Comparison of ENCODE assay signal across 10 mouse cellular contexts in genomic region chr19:42638604-42639481, GRCm38 (mm10). TPM values are rescaled to one million over a fixed set of nuclear protein-coding genes. Genes with fewer than 3 reads are reported as not detected.
DNase-seq lines count a peak whose midpoint lies in the region; ATAC-seq and TF ChIP-seq lines count a peak whose summit lies in the region.
"Had no signal": no experiment of that assay in that cellular context is flagged by ENCODE, and none has a peak within 500 bp of the region (broad histone marks: within the 10 kb centered on the region; RNA-seq: fewer than 3 reads in every experiment).

No protein-coding gene starts in this region.

- H3K4me1 ChIP-seq in heart, adult 2 months (ENCODE audit: control insufficient read depth, insufficient read depth, low read length), result peaks cover 3% of the 10 kb centered on the region
- no peaks in the 10 kb centered on the region; the same call in 1 of the 2 replicates for H3K4me1 ChIP-seq in heart, embryonic 11.5 days (ENCODE audit: control insufficient read depth, insufficient read depth, low read length)
- peaks cover 16% of the 10 kb centered on the region for H3K4me1 ChIP-seq in limb, embryonic 13.5 days
- H3K4me1 ChIP-seq in midbrain, embryonic 15.5 days, result no peaks in the 10 kb centered on the region
- H3K4me1 ChIP-seq: embryonic facial prominence, embryonic 15.5 days had no signal

- no peak for TF ChIP-seq POLR2A in heart, adult 2 months (IDR thresholded peaks at IDR 0.05; ENCODE audit: insufficient read depth, low read depth, low read length)

- WGBS in heart, adult 2 months, result 32% methylated on average over 8 of the region's 8 CpGs
- 54% methylated on average over 8 of the region's 8 CpGs for WGBS in heart, embryonic 11.5 days (ENCODE audit: insufficient replicate concordance)
- WGBS in limb, embryonic 13.5 days, result 20% methylated on average over 8 of the region's 8 CpGs
- 64% methylated on average over 8 of the region's 8 CpGs for WGBS in midbrain, embryonic 15.5 days

- no peak overlapping the region for H3K4me3 ChIP-seq in heart, adult 2 months
- no peak overlapping the region for H3K4me3 ChIP-seq in heart, embryonic 11.5 days (ENCODE audit: low read depth, low read length)
- H3K4me3 ChIP-seq in limb, embryonic 13.5 days, result no peak overlapping the region
- no peak overlapping the region for H3K4me3 ChIP-seq in midbrain, embryonic 15.5 days
- H3K4me3 ChIP-seq: embryonic facial prominence, embryonic 15.5 days had no signal

- no peak overlapping the region for H3K9ac ChIP-seq in heart, adult 2 months (ENCODE audit: low read depth, low read length)
- H3K9ac ChIP-seq in heart, embryonic 11.5 days (ENCODE audit: low read depth, low read length), result no peak overlapping the region
- no peak overlapping the region for H3K9ac ChIP-seq in limb, embryonic 13.5 days
- no peak overlapping the region for H3K9ac ChIP-seq in midbrain, embryonic 15.5 days
- H3K9ac ChIP-seq: embryonic facial prominence, embryonic 15.5 days had no signal

- no peaks in the 10 kb centered on the region for H3K36me3 ChIP-seq in heart, adult 2 months (ENCODE audit: control insufficient read depth, insufficient read depth, low read length)
- no peaks in the 10 kb centered on the region for H3K36me3 ChIP-seq in heart, embryonic 11.5 days (ENCODE audit: control insufficient read depth, insufficient read depth, low read length)
- no peaks in the 10 kb centered on the region for H3K36me3 ChIP-seq in limb, embryonic 13.5 days
- no peaks in the 10 kb centered on the region for H3K36me3 ChIP-seq in midbrain, embryonic 15.5 days (replicated peaks)
- H3K36me3 ChIP-seq: embryonic facial prominence, embryonic 15.5 days had no signal

- DNase-seq in heart, adult 2 months, result peak; percentile 68 to 75
- DNase-seq in urinary bladder, postnatal 4 days (ENCODE audit: low spot score in 2 of 2), result peak; percentile 58 to 59
- DNase-seq in urinary bladder, adult 18-20 months (ENCODE audit: low spot score in 2 of 2), result no peak
- no peak for DNase-seq in layer of hippocampus, adult 8-10 months (ENCODE audit: low spot score in 2 of 2)
- no peak for DNase-seq in cerebellum, adult 11-12 months
- DNase-seq: adrenal gland, adult 2 months had no signal

- no peak for ATAC-seq in heart, embryonic 11.5 days (replicated peaks; ENCODE audit: insufficient number of reproducible peaks, low FRiP score, low TSS enrichment)
- ATAC-seq in limb, embryonic 13.5 days (ENCODE audit: low FRiP score, low read depth), result peak; percentile 44; the same call in 1 of the 2 replicates
- no peak for ATAC-seq in midbrain, embryonic 15.5 days (replicated peaks)

- no peak overlapping the region for H3K4me2 ChIP-seq in heart, embryonic 11.5 days
- no peak overlapping the region for H3K4me2 ChIP-seq in limb, embryonic 13.5 days (replicated peaks)
- no peak overlapping the region for H3K4me2 ChIP-seq in midbrain, embryonic 15.5 days
- H3K4me2 ChIP-seq: embryonic facial prominence, embryonic 15.5 days had no signal

- H3K27ac ChIP-seq in heart, adult 2 months, result no peak overlapping the region
- H3K27ac ChIP-seq in heart, embryonic 11.5 days (ENCODE audit: low read depth, low read length), result no peak overlapping the region
- no peak overlapping the region for H3K27ac ChIP-seq in limb, embryonic 13.5 days
- no peak overlapping the region for H3K27ac ChIP-seq in midbrain, embryonic 15.5 days
- H3K27ac ChIP-seq: embryonic facial prominence, embryonic 15.5 days had no signal

- no peak for TF ChIP-seq CTCF in heart, adult 2 months (IDR thresholded peaks at IDR 0.05)

- peak; percentile 32; the same call in 1 of the 2 replicates for TF ChIP-seq EP300 in heart, adult 2 months (IDR thresholded peaks at IDR 0.05; ENCODE audit: insufficient read depth, low read depth, low read length)

- H3K9me3 ChIP-seq in heart, embryonic 11.5 days (replicated peaks; ENCODE audit: control insufficient read depth, low read length), result no peaks in the 10 kb centered on the region
- no peaks in the 10 kb centered on the region for H3K9me3 ChIP-seq in limb, embryonic 13.5 days
- H3K9me3 ChIP-seq in midbrain, embryonic 15.5 days, result no peaks in the 10 kb centered on the region
- H3K9me3 ChIP-seq: embryonic facial prominence, embryonic 15.5 days had no signal

- H3K79me2 ChIP-seq in heart, adult 2 months (replicated peaks; ENCODE audit: control insufficient read depth, insufficient read depth, low read length), result no peaks in the 10 kb centered on the region

- H3K27me3 ChIP-seq in heart, adult 2 months (ENCODE audit: control insufficient read depth, insufficient read depth, low read length), result no peaks in the 10 kb centered on the region
- no peaks in the 10 kb centered on the region for H3K27me3 ChIP-seq in heart, embryonic 11.5 days (ENCODE audit: control insufficient read depth, insufficient read depth, low read length)
- H3K27me3 ChIP-seq in limb, embryonic 13.5 days, result no peaks in the 10 kb centered on the region
- H3K27me3 ChIP-seq in midbrain, embryonic 15.5 days (replicated peaks), result no peaks in the 10 kb centered on the region
- H3K27me3 ChIP-seq: embryonic facial prominence, embryonic 15.5 days had no signal

- intact Hi-C loops in heart, adult 2 months (cut with DNase I), result no loop called here

RNA-seq across cellular contexts. Expression of gene Loxl4, which starts 26.2 kb away (rescaled TPM):
- under 1 TPM; 0.77 to 0.91 TPM for total RNA-seq in heart, adult 2 months (2021)
- 0.76 and 0.82 TPM in 2 replicates for polyA plus RNA-seq in heart, adult 2 months (2012; rRNA removed)
- 0.14 and 0.24 TPM in 2 replicates for polyA plus RNA-seq in heart, embryonic 11.5 days (2014; fragmentation: Nextera tagmentation; extraction: Ambion mirVana)
- 0.72 and 0.81 TPM in 2 replicates for polyA plus RNA-seq in limb, embryonic 13.5 days (2015; fragmentation: Nextera tagmentation; extraction: Ambion mirVana)
- polyA plus RNA-seq in midbrain, embryonic 15.5 days (2015; fragmentation: Nextera tagmentation; extraction: Ambion mirVana), result 0.14 TPM in 2 replicates
- under 1 TPM; 0.16 to 0.47 (median 0.30) TPM for total RNA-seq in layer of hippocampus, adult 8-10 months (2022)

Comparison
In these comparisons a context has a peak if more than half of its experiments do, and no peak if none do; other contexts are left out.
1. DNase-seq: peak in heart, adult 2 months (2 of 2) and urinary bladder, postnatal 4 days (2 of 2); none in urinary bladder, adult 18-20 months (0 of 2), layer of hippocampus, adult 8-10 months (0 of 2) and cerebellum, adult 11-12 months (single experiment).